Mouse (Mus musculus): ENCODE measurements at regions not wholly inside any gene's neighbourhood (a gene's known extent, or its start where the extent isn't known, plus 50 kb on each side); places are given as distances from the start of the nearest gene placed in this dataset.

GRCm38 (mm10) chr12:110082921-110083320 lies 195.9 kb upstream of the Dio3 start:
- TF ChIP-seq CTCF (IDR thresholded peaks at IDR 0.05; ENCODE audit: low read depth, low read length) (no peak), GATA2 (IDR thresholded peaks at IDR 0.05; ENCODE audit: borderline replicate concordance, low read depth, low read length) (no peak)
